Mouse (Mus musculus) intestine, postnatal 0 days (tissue): ENCODE results near the gene Pcdh9. TPM values are rescaled to one million over a fixed set of nuclear protein-coding genes. Genes with fewer than 3 reads are reported as not detected.

Source experiments
- ATAC-seq: fragments of 200-750 bp; cut with Nextera tagmentation; 2 replicates; pipeline ENCODE4 v1.8.0; 2017; ENCODE audit warnings: mild to moderate bottlenecking, moderate TSS enrichment, moderate library complexity
- H3K27ac ChIP-seq: fragments of 300-500 bp; sonication (generic); 2 replicates; pipeline ENCODE4 v1.5.1; 2014; ENCODE audit warnings: mild to moderate bottlenecking, low read depth, low read length, moderate library complexity
- H3K27me3 ChIP-seq: fragments of 300-500 bp; sonication (generic); replicated peaks from 2 replicates; pipeline ENCODE4 v1.6.1; 2014; ENCODE audit warnings: low read length, mixed read lengths; ENCODE audit not compliant: control insufficient read depth, insufficient read depth
- H3K36me3 ChIP-seq: fragments of 300-500 bp; sonication (generic); 2 replicates; pipeline ENCODE4 v1.6.1; 2014; ENCODE audit warnings: mild to moderate bottlenecking, moderate library complexity; ENCODE audit not compliant: control insufficient read depth, insufficient read depth
- H3K4me1 ChIP-seq: fragments of 300-500 bp; sonication (generic); replicated peaks from 2 replicates; pipeline ENCODE4 v1.6.1; 2014; ENCODE audit warnings: antibody characterized with exemption, low read length, mixed read lengths; ENCODE audit not compliant: control insufficient read depth, insufficient read depth
- H3K4me2 ChIP-seq: fragments of 300-500 bp; sonication (generic); replicated peaks from 2 replicates; pipeline ENCODE4 v1.6.1; 2014; ENCODE audit warnings: low read depth, mild to moderate bottlenecking, moderate library complexity
- H3K4me3 ChIP-seq: fragments of 300-500 bp; sonication (generic); 2 replicates; pipeline ENCODE4 v1.5.1; 2014; ENCODE audit warnings: low read depth, low read length
- H3K9ac ChIP-seq: fragments of 300-500 bp; sonication (generic); 2 replicates; pipeline ENCODE4 v1.6.1; 2014; ENCODE audit warnings: mild to moderate bottlenecking, low read depth, low read length
- H3K9me3 ChIP-seq: fragments of 300-500 bp; sonication (generic); 2 replicates; pipeline ENCODE4 v1.6.1; 2016; ENCODE audit warnings: mixed run types; ENCODE audit not compliant: control insufficient read depth
- CTCF ChIP-seq: sonication (generic); IDR thresholded peaks from 2 replicates; pipeline ENCODE4 v1.5.1; 2016; ENCODE audit warnings: low read depth, mild to moderate bottlenecking, control low read depth, antibody characterized with exemption, moderate library complexity
- WGBS: fragments of 180-500 bp; shearing (Covaris S2); extraction: QIAGEN DNeasy Blood & Tissue Kit; methylation state at CpG from one replicate; pipeline ENCODE4 v1.1.7; 2014; 5-methylcytosine and 5-hydroxymethylcytosine counted together
- polyA plus RNA-seq: library from polyadenylated mRNA; unstranded; fragments of >200 nt; fragmentation: Nextera tagmentation; extraction: Ambion mirVana; gene quantifications from 2 replicates; pipeline ENCODE4 v1.2.1, GENCODE M21; 2015

The Pcdh9 gene
- polyA plus RNA-seq, result 3.6 TPM in 2 replicates

DNA sequence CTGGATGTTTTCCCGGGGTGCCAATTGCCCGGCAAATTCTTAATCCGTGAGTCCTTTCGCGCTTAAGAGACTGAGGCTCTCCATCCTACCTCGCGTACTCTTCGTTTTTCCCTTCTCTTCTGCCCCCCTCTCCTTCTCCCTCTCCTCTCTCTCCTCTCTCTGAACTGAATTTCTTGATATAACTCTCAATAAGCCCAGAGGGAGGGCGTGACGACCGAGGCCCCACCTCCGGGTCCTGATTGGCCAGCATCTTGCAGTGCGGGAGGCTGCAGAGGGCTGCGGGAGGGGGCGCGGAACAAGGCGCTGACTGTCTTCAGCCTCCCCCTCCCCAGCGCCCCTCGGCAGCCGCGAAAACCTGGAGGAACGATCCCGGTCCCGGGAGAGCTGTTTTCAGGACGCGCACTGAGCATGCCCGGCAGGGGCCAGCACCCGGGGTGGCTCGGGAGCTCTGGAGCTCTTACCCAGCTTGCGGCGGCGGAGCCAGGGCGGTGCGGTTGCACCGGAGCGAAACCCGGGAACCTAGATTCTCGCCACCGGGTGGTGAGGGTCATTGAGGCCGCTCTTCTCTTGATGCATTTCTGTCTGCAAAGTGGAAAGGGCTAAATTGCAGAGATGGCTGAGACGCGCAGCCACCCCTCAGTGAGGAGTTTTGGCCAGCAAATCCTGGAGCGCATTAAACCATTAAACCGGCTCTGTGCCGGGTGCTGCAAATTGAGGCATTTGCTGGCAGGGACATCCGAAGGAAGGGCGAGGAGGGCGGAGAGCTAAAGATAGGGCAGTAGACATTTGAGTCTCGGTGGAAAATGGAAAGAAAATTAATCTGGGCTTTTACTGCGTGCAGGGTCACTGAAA, at the start of gene Pcdh9:
Gene Pcdh9 (minus strand): TSS at position 161 of the 852 bp plus-strand sequence.
- Histone ChIP-seq H3K4me1 (0 out of 2 replicates have a peak, but pooled peaks cover 3% of the 10 kb centered on the region), H3K36me3 (no peaks in the 10 kb centered on the region), H3K27ac (no peak within 1 kb of the TSS), H3K4me3 (peak within 1 kb of the TSS; percentile 46), H3K4me2 (peak within 1 kb of the TSS; percentile 70), H3K9ac (no peak within 1 kb of the TSS; the same call in 1 of the 2 replicates), H3K9me3 (no peaks in the 10 kb centered on the region), H3K27me3 (peaks cover 7% of the 10 kb centered on the region; the same call in 1 of the 2 replicates)
- TF ChIP-seq CTCF, result peak; percentile 54
- under 1% methylated on average over 50 of the region's 50 CpGs for WGBS
- peak; percentile 76 for ATAC-seq

DNA sequence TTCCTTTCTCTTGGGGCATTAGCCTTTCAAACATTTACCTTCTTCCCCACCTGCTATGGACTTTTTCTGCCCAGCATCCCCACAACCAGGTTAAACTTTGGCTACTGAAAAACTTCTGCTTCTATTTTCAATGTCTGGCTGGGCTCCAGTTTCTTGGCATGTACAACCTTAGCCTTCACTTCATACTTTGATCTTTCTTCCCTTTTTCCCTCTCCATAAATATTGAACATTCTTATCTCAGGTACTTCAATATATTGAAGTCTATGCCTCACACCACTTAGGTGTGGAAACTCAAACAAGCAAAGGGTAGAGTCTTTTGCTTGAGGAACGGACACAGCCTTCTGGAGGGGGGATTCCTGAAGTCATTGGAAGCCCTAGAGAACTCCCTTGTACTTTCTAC, 16.4 kb upstream of the Pcdh9 start:
- Histone ChIP-seq H3K9me3 (no peaks in the 10 kb centered on the region), H3K27me3 (no peaks in the 10 kb centered on the region), H3K4me1 (no peaks in the 10 kb centered on the region), H3K27ac (no peak overlapping the region), H3K4me3 (no peak overlapping the region), H3K36me3 (no peaks in the 10 kb centered on the region), H3K9ac (no peak overlapping the region), H3K4me2 (no peak overlapping the region)
- ATAC-seq, result no peak
- TF ChIP-seq CTCF, result no peak
- 42% methylated on average over 1 of the region's 1 CpGs for whole genome bisulfite sequencing

DNA sequence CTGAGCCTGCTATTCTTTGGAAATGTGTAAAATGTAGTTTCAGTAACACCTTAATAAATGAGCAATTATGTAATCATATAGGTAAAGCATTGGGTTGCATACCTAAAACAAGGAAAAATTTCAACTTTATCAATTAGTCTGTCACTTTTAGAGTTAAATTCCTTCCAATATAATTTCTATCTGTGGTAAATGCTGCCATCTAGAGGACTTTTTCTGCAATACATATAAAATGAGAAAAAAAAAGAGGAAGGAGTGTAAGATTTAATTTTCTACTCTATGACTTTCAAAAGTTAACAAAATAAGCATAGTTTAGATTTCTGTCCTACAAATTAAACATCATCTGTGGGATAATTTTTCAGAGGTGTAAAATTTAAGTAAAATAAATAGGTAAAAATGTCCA, 8.1 kb upstream of the Pcdh9 start:
- no peaks in the 10 kb centered on the region for H3K4me1 ChIP-seq
- TF ChIP-seq CTCF, result peak; percentile 57
- H3K4me2 ChIP-seq, result no peak overlapping the region
- no peaks in the 10 kb centered on the region for H3K27me3 ChIP-seq
- H3K9ac ChIP-seq, result no peak overlapping the region
- H3K27ac ChIP-seq, result no peak overlapping the region
- H3K36me3 ChIP-seq, result no peaks in the 10 kb centered on the region
- ATAC-seq, result no peak
- no peaks in the 10 kb centered on the region for H3K9me3 ChIP-seq
- no peak overlapping the region for H3K4me3 ChIP-seq

DNA sequence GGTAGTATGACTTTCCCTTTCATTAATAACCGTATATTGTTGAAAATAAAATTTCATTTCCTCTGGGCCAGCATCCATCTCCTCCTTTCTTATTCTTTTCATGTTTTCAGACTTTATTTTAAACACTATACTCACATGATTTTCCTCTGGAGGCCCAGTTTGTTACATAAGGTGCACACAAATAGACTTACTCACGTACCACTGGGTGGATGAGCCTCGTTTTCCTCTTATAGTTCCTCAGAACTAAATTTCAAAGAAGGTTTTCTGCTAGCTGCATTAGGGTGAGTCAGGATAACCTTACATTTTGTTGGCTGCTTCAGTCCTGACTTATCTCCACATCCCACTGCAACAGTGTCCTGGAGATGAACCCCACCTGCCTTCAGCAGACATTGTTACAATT, 4.7 kb upstream of the Pcdh9 start:
- Histone ChIP-seq H3K36me3 (no peaks in the 10 kb centered on the region), H3K4me2 (no peak overlapping the region), H3K4me3 (no peak overlapping the region), H3K9me3 (no peaks in the 10 kb centered on the region), H3K27ac (no peak overlapping the region), H3K4me1 (0 out of 2 replicates have a peak, but pooled peaks cover 3% of the 10 kb centered on the region), H3K9ac (no peak overlapping the region), H3K27me3 (peaks cover 4% of the 10 kb centered on the region; the same call in 1 of the 2 replicates)
- no peak for TF ChIP-seq CTCF
- WGBS, result 84% methylated on average over 3 of the region's 3 CpGs
- ATAC-seq, result no peak

DNA sequence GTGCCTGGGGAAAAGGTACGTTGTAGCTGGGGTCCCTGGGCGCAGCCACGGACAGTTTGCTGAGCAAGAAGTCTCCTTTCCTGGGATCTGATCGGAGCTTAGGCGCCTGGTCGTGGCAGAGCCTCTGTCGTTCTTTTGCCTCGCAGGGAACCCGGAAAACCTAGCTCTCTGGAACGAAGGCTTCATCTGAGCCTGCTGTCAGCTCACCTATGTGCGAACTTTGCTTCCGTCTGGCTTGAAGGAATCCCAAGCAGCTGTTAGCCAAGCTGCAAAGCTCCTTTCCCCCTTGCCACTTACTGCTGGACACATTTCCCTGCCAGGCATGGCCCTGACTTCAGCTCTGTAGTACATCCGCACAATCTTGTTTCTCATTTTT, 880 bp upstream of the Pcdh9 start:
- Histone ChIP-seq H3K9ac (no peak overlapping the region; the same call in 1 of the 2 replicates), H3K27ac (no peak overlapping the region), H3K9me3 (no peaks in the 10 kb centered on the region), H3K27me3 (peaks cover 7% of the 10 kb centered on the region; the same call in 1 of the 2 replicates), H3K4me1 (0 out of 2 replicates have a peak, but pooled peaks cover 3% of the 10 kb centered on the region), H3K4me2 (peak overlapping the region; percentile 70), H3K36me3 (no peaks in the 10 kb centered on the region), H3K4me3 (peak overlapping the region; percentile 46)
- WGBS, result 1% methylated on average over 13 of the region's 13 CpGs
- TF ChIP-seq CTCF, result no peak
- no peak for ATAC-seq

DNA sequence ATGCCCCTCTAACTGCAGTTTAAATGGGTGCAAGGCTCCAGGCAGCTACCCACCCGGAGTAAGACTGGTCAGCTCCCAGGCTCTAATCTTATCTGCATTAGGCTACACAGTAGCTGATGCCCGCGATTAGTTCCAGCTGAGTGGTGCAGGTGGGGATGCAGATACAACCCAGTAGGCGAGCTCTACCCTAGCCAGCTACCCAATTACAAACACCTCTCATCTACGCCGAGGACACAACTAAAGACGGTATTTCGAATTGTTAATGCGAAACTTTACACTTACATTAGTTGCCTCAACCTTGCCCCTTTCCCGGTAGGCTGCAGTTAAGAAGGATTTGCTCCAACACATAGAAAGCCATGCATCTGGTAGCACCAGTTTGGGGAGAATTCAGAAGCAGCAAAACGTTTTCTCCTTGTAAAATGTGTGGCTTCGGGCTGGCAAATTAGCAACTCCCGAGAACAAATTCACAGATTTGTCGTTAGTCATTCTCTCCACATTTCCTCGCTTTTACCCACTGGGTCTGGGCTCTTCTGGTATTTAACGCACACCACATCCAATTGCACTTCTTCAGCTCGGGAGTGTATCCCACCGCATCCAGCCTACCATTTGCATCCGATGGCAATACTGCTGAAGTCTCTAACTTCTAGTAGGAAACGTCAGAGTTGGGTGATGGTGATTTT, 500 bp downstream of the Pcdh9 start:
- H3K9ac ChIP-seq, result no peak overlapping the region
- no peaks in the 10 kb centered on the region for H3K36me3 ChIP-seq
- 0 out of 2 replicates have a peak, but pooled peaks cover 3% of the 10 kb centered on the region for H3K4me1 ChIP-seq
- WGBS, result 2% methylated on average over 20 of the region's 20 CpGs
- ATAC-seq, result no peak
- TF ChIP-seq CTCF, result no peak
- peaks cover 7% of the 10 kb centered on the region; the same call in 1 of the 2 replicates for H3K27me3 ChIP-seq
- H3K4me2 ChIP-seq, result peak overlapping the region; percentile 70
- peak overlapping the region; percentile 46 for H3K4me3 ChIP-seq
- H3K27ac ChIP-seq, result no peak overlapping the region
- H3K9me3 ChIP-seq, result no peaks in the 10 kb centered on the region
